Mouse (Mus musculus) hindbrain, embryonic 11.5 days (tissue): Measurements from ENCODE around the gene Srl. TPM values are rescaled to one million over a fixed set of nuclear protein-coding genes. Genes with fewer than 3 reads are reported as not detected.

Experiments
- ATAC-seq: fragments of 200-750 bp; cut with Nextera tagmentation; 2 replicates; pipeline ENCODE4 v1.8.0; 2017; ENCODE audit warnings: mild to moderate bottlenecking, moderate TSS enrichment, moderate library complexity; ENCODE audit not compliant: low FRiP score
- DNase-seq: peaks from one replicate; pipeline ENCODE4 v3.0.0-alpha.2; 2015; ENCODE audit warnings: low spot score
- H3K27ac ChIP-seq: fragments of 300-500 bp; sonication (generic); 2 replicates; pipeline ENCODE4 v1.5.1; 2014; ENCODE audit warnings: mild to moderate bottlenecking, low read depth, low read length
- H3K27me3 ChIP-seq: fragments of 300-500 bp; sonication (generic); 2 replicates; pipeline ENCODE4 v1.6.1; 2014; ENCODE audit warnings: mild to moderate bottlenecking, low read length, moderate library complexity, mixed read lengths; ENCODE audit not compliant: control insufficient read depth, insufficient read depth
- H3K36me3 ChIP-seq: fragments of 300-500 bp; sonication (generic); 2 replicates; pipeline ENCODE4 v1.6.1; 2014; ENCODE audit warnings: mild to moderate bottlenecking, low read length, moderate library complexity, mixed read lengths; ENCODE audit not compliant: control insufficient read depth, insufficient read depth
- H3K4me1 ChIP-seq: fragments of 300-500 bp; sonication (generic); replicated peaks from 2 replicates; pipeline ENCODE4 v1.6.1; 2014; ENCODE audit warnings: low read length, mixed read lengths; ENCODE audit not compliant: control insufficient read depth, insufficient read depth
- H3K4me2 ChIP-seq: fragments of 300-500 bp; sonication (generic); replicated peaks from 2 replicates; pipeline ENCODE4 v1.6.1; 2014; ENCODE audit warnings: mild to moderate bottlenecking, low read depth, low read length
- H3K4me3 ChIP-seq: fragments of 300-500 bp; sonication (generic); 2 replicates; pipeline ENCODE4 v1.5.1; 2014; ENCODE audit warnings: low read depth, low read length
- H3K9ac ChIP-seq: fragments of 300-500 bp; sonication (generic); 2 replicates; pipeline ENCODE4 v1.6.1; 2014; ENCODE audit warnings: low read depth, low read length
- H3K9me3 ChIP-seq: fragments of 300-500 bp; sonication (generic); 2 replicates; pipeline ENCODE4 v1.6.1; 2016; ENCODE audit warnings: low read length; ENCODE audit not compliant: control insufficient read depth
- WGBS: fragments of 180-500 bp; shearing (Covaris S2); extraction: QIAGEN DNeasy Blood & Tissue Kit; methylation state at CpG from one replicate; pipeline ENCODE4 v1.1.7; 2014; 5-methylcytosine and 5-hydroxymethylcytosine counted together
- polyA plus RNA-seq: library from polyadenylated mRNA; unstranded; fragments of >200 nt; fragmentation: Nextera tagmentation; extraction: Ambion mirVana; gene quantifications from 2 replicates; pipeline ENCODE4 v1.2.1, GENCODE M21; 2014

Srl gene
- polyA plus RNA-seq, 1 experiment from 2014 or later, result 21.2 TPM

- Histone ChIP-seq H3K4me3 (no peak overlapping the region), H3K27me3 (no peaks in the 10 kb centered on the region), H3K27ac (no peak overlapping the region), H3K9me3 (no peaks in the 10 kb centered on the region), H3K9ac (no peak overlapping the region), H3K4me2 (no peak overlapping the region), H3K4me1 (no peaks in the 10 kb centered on the region), H3K36me3 (no peaks in the 10 kb centered on the region)
- WGBS, result 78% methylated on average over 7 of the region's 7 CpGs
- no peak for ATAC-seq
- DNase-seq, result no peak
These were observed 37.0 kb upstream of the Srl start for GRCm38 (mm10) chr16:4578630-4579029.

- Histone ChIP-seq H3K4me2 (no peak overlapping the region), H3K4me1 (no peaks in the 10 kb centered on the region), H3K4me3 (no peak overlapping the region), H3K27me3 (no peaks in the 10 kb centered on the region), H3K36me3 (no peaks in the 10 kb centered on the region), H3K9me3 (no peaks in the 10 kb centered on the region), H3K27ac (no peak overlapping the region), H3K9ac (no peak overlapping the region)
- WGBS, result 65% methylated on average over 2 of the region's 2 CpGs
- ATAC-seq (no peak), DNase-seq (no peak)
These were observed 35.3 kb upstream of the Srl start for GRCm38 (mm10) chr16:4576873-4577272.

GRCm38 (mm10) chr16:4576038-4576437 is 34.4 kb upstream of the Srl start:
- no peak overlapping the region for H3K9ac ChIP-seq
- H3K36me3 ChIP-seq, result no peaks in the 10 kb centered on the region
- WGBS, result 51% methylated on average over 2 of the region's 2 CpGs
- H3K9me3 ChIP-seq, result no peaks in the 10 kb centered on the region
- H3K4me1 ChIP-seq, result no peaks in the 10 kb centered on the region
- no peak overlapping the region for H3K4me2 ChIP-seq
- ATAC-seq (no peak), DNase-seq (no peak)
- H3K27me3 ChIP-seq, result no peaks in the 10 kb centered on the region
- no peak overlapping the region for H3K27ac ChIP-seq
- H3K4me3 ChIP-seq, result no peak overlapping the region

GRCm38 (mm10) chr16:4570737-4571136 is 29.1 kb upstream of the Srl start:
- H3K4me2 ChIP-seq, result no peak overlapping the region
- 63% methylated on average over 4 of the region's 4 CpGs for WGBS
- no peak overlapping the region for H3K9ac ChIP-seq
- ATAC-seq (no peak), DNase-seq (no peak)
- no peaks in the 10 kb centered on the region for H3K4me1 ChIP-seq
- H3K27ac ChIP-seq, result no peak overlapping the region
- H3K9me3 ChIP-seq, result no peaks in the 10 kb centered on the region
- no peak overlapping the region for H3K4me3 ChIP-seq
- no peaks in the 10 kb centered on the region for H3K36me3 ChIP-seq
- H3K27me3 ChIP-seq, result no peaks in the 10 kb centered on the region

GRCm38 (mm10) chr16:4567912-4568311 is 26.3 kb upstream of the Srl start:
- Histone ChIP-seq H3K4me2 (no peak overlapping the region), H3K9ac (no peak overlapping the region), H3K4me1 (no peaks in the 10 kb centered on the region), H3K27ac (no peak overlapping the region), H3K36me3 (no peaks in the 10 kb centered on the region), H3K9me3 (no peaks in the 10 kb centered on the region), H3K27me3 (no peaks in the 10 kb centered on the region), H3K4me3 (no peak overlapping the region)
- DNase-seq, result peak; percentile 94
- ATAC-seq, result 0 out of 2 replicates have a peak, but pooled peaks have one; percentile 35
- WGBS, result 14% methylated on average over 4 of the region's 4 CpGs

GRCm38 (mm10) chr16:4560145-4560952 is 18.7 kb upstream of the Srl start:
- no peaks in the 10 kb centered on the region for H3K27me3 ChIP-seq
- WGBS, result 1% methylated on average over 42 of the region's 43 CpGs
- peak overlapping the region; percentile 72 for H3K4me3 ChIP-seq
- DNase-seq (peak; percentile 73), ATAC-seq (peak; percentile 53)
- no peaks in the 10 kb centered on the region for H3K36me3 ChIP-seq
- peak overlapping the region; percentile 92 for H3K4me2 ChIP-seq
- H3K9me3 ChIP-seq, result no peaks in the 10 kb centered on the region
- peak overlapping the region; percentile 82 for H3K27ac ChIP-seq
- H3K9ac ChIP-seq, result peak overlapping the region; percentile 85
- peaks cover 3% of the 10 kb centered on the region; the same call in 1 of the 2 replicates for H3K4me1 ChIP-seq

GRCm38 (mm10) chr16:4559715-4560144 is 18.1 kb upstream of the Srl start, which contains the start of gene Tfap4:
Gene Tfap4 (minus strand): TSS chr16:4559854.
- 0% methylated on average over 15 of the region's 17 CpGs for WGBS
- Histone ChIP-seq H3K4me2 (peak within 1 kb of the TSS; percentile 92), H3K27me3 (no peaks in the 10 kb centered on the region), H3K9ac (peak within 1 kb of the TSS; percentile 85), H3K27ac (peak within 1 kb of the TSS; percentile 82), H3K4me3 (peak within 1 kb of the TSS; percentile 72), H3K36me3 (no peaks in the 10 kb centered on the region), H3K4me1 (peaks cover 3% of the 10 kb centered on the region; the same call in 1 of the 2 replicates), H3K9me3 (no peaks in the 10 kb centered on the region)
- DNase-seq (peak; percentile 89), ATAC-seq (peak; percentile 41)

GRCm38 (mm10) chr16:4558980-4559631 is 17.5 kb upstream of the Srl start:
- DNase-seq, result peak; percentile 76
- H3K4me2 ChIP-seq, result peak overlapping the region; percentile 92
- no peaks in the 10 kb centered on the region for H3K9me3 ChIP-seq
- under 1% methylated on average over 38 of the region's 43 CpGs for WGBS
- no peaks in the 10 kb centered on the region for H3K36me3 ChIP-seq
- peak overlapping the region; percentile 72 for H3K4me3 ChIP-seq
- peak; percentile 65 for ATAC-seq
- H3K4me1 ChIP-seq, result peaks cover 3% of the 10 kb centered on the region; the same call in 1 of the 2 replicates
- H3K27me3 ChIP-seq, result no peaks in the 10 kb centered on the region
- peak overlapping the region; percentile 82 for H3K27ac ChIP-seq
- peak overlapping the region; percentile 85 for H3K9ac ChIP-seq
